Mouse (Mus musculus): ENCODE results near the gene Gpr34. TPM values are rescaled to one million over a fixed set of nuclear protein-coding genes. Genes with fewer than 3 reads are reported as not detected.

The Gpr34 gene
- total RNA-seq, 2 experiments from 2014 or later = 1.4 to 1.7 TPM

GRCm38 (mm10) chrX:13659201-13659890 is 27.5 kb downstream of the Gpr34 start:
- intact Hi-C loops (cut with DNase I) = loop anchor here (5.0 to 10.0 kb wide), 5 partner anchors 132 to 982 kb away; partner anchors contain the start of gene Ddx3x

GRCm38 (mm10) chrX:13661063-13661462 is 29.2 kb downstream of the Gpr34 start, which contains the start of gene Gpr82:
TSS of gene Gpr82 (plus strand) at chrX:13661363.
- intact Hi-C loops (cut with DNase I) = no loop called here
- no peak for DNase-seq

More at GRCm38 (mm10) chrX:13659201-13659890, 27.5 kb downstream of the Gpr34 start:
- no peak for DNase-seq

DNA sequence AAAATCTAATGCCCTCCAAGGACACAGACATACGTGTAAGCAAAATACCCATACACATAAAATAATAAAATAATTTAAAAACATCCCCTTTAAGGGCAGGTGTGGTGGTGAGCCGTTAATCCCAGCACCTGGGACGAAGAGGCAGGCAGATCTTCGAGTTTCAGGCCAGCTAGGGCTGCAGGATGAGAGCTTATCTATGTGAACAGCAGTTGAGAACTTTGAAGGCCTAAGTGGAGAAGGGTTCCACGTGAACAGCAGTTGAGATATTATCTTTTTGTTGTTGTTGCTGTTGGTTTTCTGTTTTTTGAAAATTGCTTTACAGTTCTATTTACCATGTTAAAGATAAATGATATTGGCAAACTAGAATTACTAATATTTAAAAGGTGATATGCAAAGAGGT is 37.0 kb downstream of the Gpr34 start:
- no peak for DNase-seq
- intact Hi-C loops (cut with DNase I) = no loop called here

DNA sequence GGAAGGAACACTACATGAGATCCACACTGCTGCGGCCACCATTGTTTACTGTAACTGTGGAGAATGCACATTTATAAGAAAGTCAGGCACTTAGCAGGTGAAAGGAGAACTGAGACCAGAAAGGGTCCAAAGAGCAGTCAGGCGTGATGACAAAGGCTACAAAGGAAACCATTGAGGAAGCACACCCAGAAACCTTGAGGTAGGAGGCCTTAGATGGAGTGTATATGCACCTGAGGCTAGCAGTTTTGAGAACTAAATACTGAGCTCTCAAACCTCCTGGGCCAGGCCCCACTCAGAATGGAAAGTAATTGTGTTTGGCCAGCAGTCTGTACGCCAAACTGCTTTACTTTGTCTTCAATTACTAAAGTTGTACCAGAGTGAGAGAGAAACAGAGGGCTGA is 38.5 kb downstream of the Gpr34 start:
- intact Hi-C loops (cut with DNase I) = no loop called here

DNA sequence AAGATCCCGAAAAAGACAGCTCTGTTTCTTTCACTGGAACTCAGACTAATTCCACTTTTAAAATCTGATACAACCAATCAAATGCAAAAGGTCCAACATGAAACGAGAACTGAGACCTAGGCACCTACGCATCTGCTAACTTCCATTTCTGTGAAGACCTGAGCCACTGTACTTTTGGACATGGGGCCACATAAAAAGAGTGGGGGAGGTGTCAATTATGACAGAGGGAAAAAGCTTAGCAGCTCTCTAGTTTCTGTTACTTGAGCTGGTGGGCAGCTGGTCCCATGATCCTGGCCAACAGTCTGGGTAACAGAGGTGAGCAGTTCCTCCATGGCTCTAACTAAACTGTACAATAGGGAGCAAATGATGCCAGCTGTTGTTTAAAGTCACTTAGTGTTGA is 41.1 kb downstream of the Gpr34 start:
- DNase-seq = no peak

More for the DNA sequence above, 38.5 kb downstream of the Gpr34 start:
- DNase-seq = no peak

GRCm38 (mm10) chrX:13681748-13682147 is 49.9 kb downstream of the Gpr34 start:
- DNase-seq = no peak
- intact Hi-C loops (cut with DNase I) = no loop called here

More for the DNA sequence above, 41.1 kb downstream of the Gpr34 start:
- intact Hi-C loops (cut with DNase I) = no loop called here

DNA sequence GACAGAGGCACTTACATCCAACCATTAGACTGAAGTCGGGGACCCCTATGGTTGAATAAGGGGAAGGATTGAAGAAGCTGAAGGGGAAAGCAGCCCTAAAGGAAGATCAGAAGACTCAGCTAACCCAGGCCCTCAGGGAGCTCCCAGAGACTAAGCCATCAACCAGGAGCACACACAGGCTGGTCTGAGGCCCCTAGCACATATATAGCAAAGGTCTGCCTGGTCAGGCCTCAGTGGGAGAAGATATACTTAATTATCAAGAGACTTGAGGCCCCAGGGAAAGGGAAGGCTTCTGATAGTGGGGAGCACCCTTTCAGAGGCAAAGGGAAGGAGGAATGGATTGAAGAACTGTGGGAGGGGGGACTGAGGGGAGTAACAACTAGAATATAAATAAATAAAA is 54.7 kb downstream of the Gpr34 start:
- intact Hi-C loops (cut with DNase I) = no loop called here
- no peak for DNase-seq

- no peak for DNase-seq
- intact Hi-C loops (cut with DNase I) = no loop called here
Observed at GRCm38 (mm10) chrX:13688356-13688755, 56.5 kb downstream of the Gpr34 start.

Small RNA genes lying within 50 kb of the gene (microRNA-seq; reads per million reads assigned to microRNA genes)
- 0 reads per million in 2 experiments for gene Gm25246

Other genes with a start within 250 kb of the Gpr34 start
- gene Nyx, start 166.0 kb upstream of the Gpr34 start, total RNA-seq (2021) = under 1 TPM; 0.12 to 0.22 TPM
- gene Gpr82, start 29.3 kb downstream of the Gpr34 start, total RNA-seq (2021) = not detected
- 10 to 100 TPM; 16.8 to 17.3 TPM for gene Cask, start 219.3 kb downstream of the Gpr34 start, total RNA-seq (2021)

Measured in heart, postnatal 14 days (tissue).